21 mouse cellular contexts compared by ENCODE assay signal in the genomic region with DNA sequence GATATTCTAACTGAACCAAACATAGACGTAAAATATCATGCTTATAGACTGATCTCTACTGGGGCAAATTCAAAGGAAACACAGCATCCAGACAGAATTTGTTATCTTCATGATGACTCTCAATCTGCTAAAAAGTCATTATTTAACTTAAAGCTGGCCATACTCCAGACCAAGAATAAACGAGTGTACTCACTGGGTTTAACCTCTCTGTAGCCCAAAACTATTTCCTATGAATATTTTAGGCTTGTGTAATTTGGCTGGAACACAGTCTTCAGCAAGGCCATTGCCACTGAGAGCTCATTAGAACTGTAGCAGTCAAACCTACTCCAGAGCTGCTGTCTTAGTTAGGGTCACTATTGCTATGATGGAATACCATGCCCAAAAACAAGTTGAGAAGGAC.
"Had no signal": no experiment of that assay in that cellular context is flagged by ENCODE, and none has a peak within 500 bp of the region (broad histone marks: within the 10 kb centered on the region; RNA-seq: fewer than 3 reads in every experiment).

No protein-coding gene starts in this region.

- DNase-seq: forebrain, postnatal 0 days; gastrocnemius, postnatal 14 days; gastrocnemius, postnatal 36 days; heart, adult 18-20 months; heart, postnatal 10 days; kidney, adult 11 months; kidney, adult 2 months; kidney, postnatal 14 days; kidney, postnatal 36 days; layer of hippocampus, adult 9-11 months; layer of hippocampus, postnatal 36 days; left cerebral cortex, postnatal 4 days had no signal

- H3K4me1 ChIP-seq: forebrain, embryonic 15.5 days; limb, embryonic 13.5 days had no signal

- H3K27me3 ChIP-seq: forebrain, embryonic 15.5 days; heart, embryonic 12.5 days; hindbrain, embryonic 13.5 days; hindbrain, embryonic 15.5 days; limb, embryonic 13.5 days; limb, embryonic 15.5 days had no signal

- H3K27ac ChIP-seq: forebrain, embryonic 15.5 days; heart, embryonic 10.5 days; hindbrain, embryonic 13.5 days; hindbrain, embryonic 15.5 days; hindbrain, postnatal 0 days; limb, embryonic 13.5 days; limb, embryonic 15.5 days had no signal

- H3K36me3 ChIP-seq: forebrain, embryonic 15.5 days; heart, embryonic 10.5 days; heart, embryonic 12.5 days; hindbrain, embryonic 13.5 days; hindbrain, embryonic 15.5 days; limb, embryonic 13.5 days; limb, embryonic 15.5 days had no signal

- H3K9ac ChIP-seq: forebrain, embryonic 15.5 days; forebrain, postnatal 0 days; heart, embryonic 12.5 days; hindbrain, embryonic 13.5 days; hindbrain, embryonic 15.5 days; limb, embryonic 13.5 days; limb, embryonic 15.5 days had no signal

- H3K4me2 ChIP-seq: forebrain, embryonic 15.5 days; heart, embryonic 12.5 days; hindbrain, embryonic 13.5 days; hindbrain, embryonic 15.5 days; limb, embryonic 13.5 days; limb, embryonic 15.5 days had no signal

- H3K9me3 ChIP-seq: forebrain, embryonic 15.5 days; heart, embryonic 10.5 days; hindbrain, embryonic 15.5 days; limb, embryonic 15.5 days had no signal

- ATAC-seq: forebrain, embryonic 15.5 days; forebrain, postnatal 0 days; hindbrain, postnatal 0 days; intestine, embryonic 16.5 days had no signal

- H3K4me3 ChIP-seq: forebrain, embryonic 15.5 days; heart, embryonic 10.5 days; heart, embryonic 12.5 days; hindbrain, embryonic 13.5 days; hindbrain, embryonic 15.5 days; limb, embryonic 13.5 days; limb, embryonic 15.5 days had no signal
